Mouse (Mus musculus): Measurements from ENCODE around the gene Trib3. TPM values are rescaled to one million over a fixed set of nuclear protein-coding genes. Genes with fewer than 3 reads are reported as not detected.
A peak's percentile ranks its signal among the peaks of the same experiment; 100 is the strongest.

Gene Trib3
- total RNA-seq, 2 experiments from 2014 or later, result 2.2 to 3.0 TPM

GRCm38 (mm10) chr2:152349205-152349604 is 5.4 kb upstream of the Trib3 start:
- intact Hi-C loops (cut with DNase I), result no loop called here
- no peak for DNase-seq (ENCODE audit: low spot score)

GRCm38 (mm10) chr2:152347722-152348121 is 3.9 kb upstream of the Trib3 start:
- DNase-seq (ENCODE audit: low spot score), result no peak
- intact Hi-C loops (cut with DNase I), result no loop called here

- intact Hi-C loops (cut with DNase I), result no loop called here
These were observed 3.1 kb upstream of the Trib3 start for GRCm38 (mm10) chr2:152346776-152347465.

GRCm38 (mm10) chr2:152345393-152345792 is 1.6 kb upstream of the Trib3 start:
- no peak for DNase-seq (ENCODE audit: low spot score)
- intact Hi-C loops (cut with DNase I), result no loop called here

More at GRCm38 (mm10) chr2:152346776-152347465, 3.1 kb upstream of the Trib3 start:
- no peak for DNase-seq (ENCODE audit: low spot score)

GRCm38 (mm10) chr2:152344909-152345308 is 1.1 kb upstream of the Trib3 start:
- intact Hi-C loops (cut with DNase I), result no loop called here
- DNase-seq (ENCODE audit: low spot score), result no peak

- DNase-seq (ENCODE audit: low spot score), result no peak
- intact Hi-C loops (cut with DNase I), result no loop called here
These were observed 529 bp upstream of the Trib3 start for GRCm38 (mm10) chr2:152344361-152344760.

- intact Hi-C loops (cut with DNase I), result no loop called here
- DNase-seq (ENCODE audit: low spot score), result no peak
These were observed 4.1 kb downstream of the Trib3 start for GRCm38 (mm10) chr2:152339631-152340179.

- intact Hi-C loops (cut with DNase I), result no loop called here
- DNase-seq (ENCODE audit: low spot score), result no peak
These were observed 5.5 kb downstream of the Trib3 start for GRCm38 (mm10) chr2:152338319-152338718.

GRCm38 (mm10) chr2:152337591-152338212 is 6.1 kb downstream of the Trib3 start:
- intact Hi-C loops (cut with DNase I), result no loop called here
- no peak for DNase-seq (ENCODE audit: low spot score)

GRCm38 (mm10) chr2:152336856-152337255 is 7.0 kb downstream of the Trib3 start:
- intact Hi-C loops (cut with DNase I), result no loop called here
- DNase-seq (ENCODE audit: low spot score), result no peak

GRCm38 (mm10) chr2:152335289-152335820 is 8.5 kb downstream of the Trib3 start:
- intact Hi-C loops (cut with DNase I), result no loop called here
- DNase-seq (ENCODE audit: low spot score), result no peak

GRCm38 (mm10) chr2:152333345-152334006 is 10.4 kb downstream of the Trib3 start:
- intact Hi-C loops (cut with DNase I), result loop anchor here (2.0 to 5.0 kb wide), 2 partner anchors 39 to 106 kb away; partner anchors contain the start of gene Csnk2a1
- no peak for DNase-seq (ENCODE audit: low spot score)

GRCm38 (mm10) chr2:152332101-152332825 is 11.6 kb downstream of the Trib3 start, which contains the start of gene Rbck1:
Rbck1 (minus strand) TSS chr2:152332653.
- intact Hi-C loops (cut with DNase I), result loop anchor here (2.0 to 5.0 kb wide), 2 partner anchors 37 to 105 kb away; partner anchors contain the start of gene Csnk2a1
- DNase-seq (ENCODE audit: low spot score), result peak; percentile 84

GRCm38 (mm10) chr2:152330858-152331423 is 12.9 kb downstream of the Trib3 start:
- no peak for DNase-seq (ENCODE audit: low spot score)
- intact Hi-C loops (cut with DNase I), result loop anchor here (5.0 kb wide), 1 partner anchor 104 kb away; the partner anchor contains the start of gene Csnk2a1

GRCm38 (mm10) chr2:152327980-152328379 is 15.9 kb downstream of the Trib3 start:
- peak; percentile 21 for DNase-seq (ENCODE audit: low spot score)

GRCm38 (mm10) chr2:152326654-152327053 is 17.2 kb downstream of the Trib3 start:
- intact Hi-C loops (cut with DNase I), result no loop called here
- no peak for DNase-seq (ENCODE audit: low spot score)

More at GRCm38 (mm10) chr2:152327980-152328379, 15.9 kb downstream of the Trib3 start:
- intact Hi-C loops (cut with DNase I), result no loop called here

- intact Hi-C loops (cut with DNase I), result no loop called here
- DNase-seq (ENCODE audit: low spot score), result no peak
These were observed 17.7 kb downstream of the Trib3 start for GRCm38 (mm10) chr2:152326157-152326556.

GRCm38 (mm10) chr2:152324842-152325241 is 19.0 kb downstream of the Trib3 start:
- no peak for DNase-seq (ENCODE audit: low spot score)
- intact Hi-C loops (cut with DNase I), result no loop called here

- intact Hi-C loops (cut with DNase I), result no loop called here
- DNase-seq (ENCODE audit: low spot score), result no peak
These were observed 19.9 kb downstream of the Trib3 start for GRCm38 (mm10) chr2:152323971-152324370.

Measured in heart, postnatal 25 days (tissue).